Mouse (Mus musculus) cerebellum, postnatal 4 days (tissue): ENCODE measurements around the gene Fam163b.
A peak's percentile ranks its signal among the peaks of the same experiment; 100 is the strongest.

Experiments used
- DNase-seq, 2 experiments: peaks; one replicate each; pipeline ENCODE4 v3.0.0; 2022; ENCODE audit warnings: low spot score in 2 of 2, mixed read lengths in 1 of 2

Fam163b gene

GRCm38 (mm10) chr2:27087581-27087980, 54.7 kb downstream of the Fam163b start:
- DNase-seq = no peak

DNA sequence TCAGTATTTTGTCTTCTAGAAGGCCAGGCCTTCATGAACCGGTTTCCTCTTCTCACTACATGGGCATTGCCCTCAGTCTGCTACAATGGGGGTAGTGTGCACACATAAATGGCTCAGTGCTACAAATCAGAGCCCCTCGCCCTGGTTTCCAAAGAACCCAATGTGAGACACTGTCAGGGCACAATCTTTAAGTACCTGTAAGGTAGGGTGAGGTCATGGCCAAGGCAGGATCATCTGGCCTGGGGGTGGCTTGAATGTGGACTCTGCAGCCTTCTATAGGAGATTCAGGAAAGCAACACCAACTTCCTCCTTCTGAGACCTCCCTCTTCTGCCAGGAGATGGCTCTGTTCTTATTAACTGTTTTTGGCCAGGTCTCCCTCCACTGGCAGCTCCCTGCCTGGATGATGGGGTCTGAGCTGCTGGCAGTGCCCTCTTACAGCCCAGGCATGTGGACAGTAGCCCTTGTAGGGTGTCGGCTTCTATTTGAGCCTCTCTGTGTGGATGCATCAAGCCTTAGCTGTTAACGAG, 55.7 kb downstream of the Fam163b start:
- DNase-seq = no peak

- DNase-seq = no peak
Observed at GRCm38 (mm10) chr2:27085801-27086200, 56.5 kb downstream of the Fam163b start.

- DNase-seq = no peak
Observed at GRCm38 (mm10) chr2:27084963-27085362, 57.3 kb downstream of the Fam163b start.

DNA sequence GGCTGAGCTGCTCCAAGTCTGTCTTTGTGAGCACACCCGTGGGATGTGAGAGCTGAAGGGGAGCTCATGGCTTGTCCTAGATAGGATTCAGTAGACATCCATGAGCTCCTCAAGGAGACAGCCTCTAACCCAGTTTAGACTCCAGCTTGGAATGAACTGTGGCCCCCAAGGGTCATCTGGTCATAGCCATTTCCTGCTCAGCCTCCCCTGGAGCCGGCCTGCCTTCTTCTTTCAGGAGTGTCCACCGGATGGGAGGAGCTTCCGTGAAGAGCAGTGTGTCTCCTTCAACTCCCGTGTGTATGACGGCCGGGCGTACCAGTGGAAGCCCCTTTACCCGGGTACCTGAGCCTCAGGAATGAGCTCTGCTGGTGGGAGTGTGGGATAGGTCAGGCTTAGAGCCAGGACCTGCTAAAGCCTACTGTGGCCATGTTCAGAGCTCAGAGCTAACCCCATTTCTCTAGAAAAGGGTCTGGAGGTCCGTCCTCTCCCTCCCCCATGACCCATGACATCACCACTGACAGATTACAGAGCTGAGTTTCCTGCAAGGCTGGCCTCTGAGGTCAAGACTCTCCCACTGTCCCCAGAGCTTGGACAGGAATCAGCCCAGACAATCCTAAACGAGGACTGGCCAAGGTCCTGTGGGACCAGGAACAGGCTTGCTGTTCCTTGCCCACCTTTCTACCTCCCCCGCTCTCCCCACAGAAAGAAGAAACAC, 58.4 kb downstream of the Fam163b start:
- DNase-seq = no peak

- DNase-seq = peak in 1 of 2 experiments; percentile 38
Observed at GRCm38 (mm10) chr2:27079649-27080048, 62.6 kb downstream of the Fam163b start.

DNA sequence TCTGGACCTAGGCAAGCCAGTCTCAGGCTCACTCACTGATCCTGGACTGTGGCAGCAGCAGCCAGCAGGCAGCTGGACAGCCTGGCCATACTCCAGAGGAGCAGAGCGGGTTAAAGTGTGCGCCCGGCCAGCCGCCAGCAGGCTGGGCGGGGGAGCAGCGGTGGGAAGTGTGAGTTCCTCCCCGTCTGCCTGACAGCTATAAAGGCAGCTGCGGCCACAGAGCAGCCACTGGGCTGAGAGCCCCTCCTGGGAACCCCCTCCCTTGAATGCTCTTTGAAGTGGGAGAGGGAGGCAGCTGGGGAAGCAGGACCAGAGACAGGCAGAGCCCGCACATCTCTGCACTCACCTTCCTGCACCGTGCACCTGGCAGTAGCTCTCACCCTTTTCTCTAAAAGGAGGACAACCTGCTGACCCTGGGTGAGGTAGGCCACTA, 63.1 kb downstream of the Fam163b start, which contains the start of gene Adamtsl2:
TSS of gene Adamtsl2 (plus strand) at position 228 of the 433 bp plus-strand sequence.
- DNase-seq = peak; percentile 51 to 83

DNA sequence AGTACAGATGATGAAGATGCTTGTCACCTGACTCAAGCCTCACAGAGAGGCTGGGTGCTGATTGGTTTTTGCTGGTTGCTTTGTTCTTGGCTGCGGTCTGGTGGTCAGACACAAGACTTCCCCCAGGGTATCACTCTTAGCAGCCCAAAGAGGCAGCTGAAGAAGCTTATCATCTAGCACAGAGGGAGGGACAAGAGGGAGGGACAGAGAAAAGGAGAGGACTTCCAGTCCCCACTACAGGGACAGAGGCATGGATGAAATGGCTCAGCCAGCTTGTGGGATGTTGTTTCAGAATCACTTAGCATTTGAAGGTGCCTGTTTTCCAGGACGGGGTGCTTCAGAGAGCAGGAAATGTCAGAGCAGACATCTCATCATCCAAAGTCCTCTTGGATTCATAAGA, 64.0 kb downstream of the Fam163b start:
- no peak for DNase-seq

DNA sequence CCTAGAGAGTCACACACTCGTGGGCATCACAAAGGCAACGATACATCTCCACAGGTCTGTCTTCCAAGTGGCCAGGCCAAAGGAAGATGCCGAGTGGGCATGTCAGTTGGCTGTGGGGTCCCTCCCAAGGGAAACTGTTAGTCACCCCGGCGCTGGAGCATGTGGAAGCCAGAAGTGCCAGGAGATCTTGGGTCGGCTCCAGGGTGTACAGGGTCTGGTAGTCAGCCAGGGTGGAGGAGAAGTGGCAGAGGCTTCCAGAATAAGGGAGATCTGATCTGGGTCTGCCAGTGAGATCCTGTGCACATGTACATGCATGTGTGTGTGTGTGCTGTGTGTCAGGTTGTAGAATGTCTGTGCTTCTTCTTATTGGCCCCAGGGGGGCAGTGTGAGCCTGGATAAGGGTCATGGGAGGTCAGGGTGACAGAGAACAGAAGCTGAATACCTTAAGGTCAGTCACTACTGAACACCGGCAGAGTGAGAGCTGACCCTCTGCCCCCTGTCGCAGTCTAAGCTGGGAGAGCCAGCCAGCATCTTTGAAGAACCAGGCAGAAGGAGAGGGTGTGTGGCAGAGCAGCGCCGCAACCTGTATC, 64.5 kb downstream of the Fam163b start:
- DNase-seq = peak in 1 of 2 experiments; percentile 46

- peak in 1 of 2 experiments; percentile 50 for DNase-seq
Observed at GRCm38 (mm10) chr2:27075485-27075884, 66.8 kb downstream of the Fam163b start.

GRCm38 (mm10) chr2:27074804-27075203, 67.5 kb downstream of the Fam163b start:
- no peak for DNase-seq

DNA sequence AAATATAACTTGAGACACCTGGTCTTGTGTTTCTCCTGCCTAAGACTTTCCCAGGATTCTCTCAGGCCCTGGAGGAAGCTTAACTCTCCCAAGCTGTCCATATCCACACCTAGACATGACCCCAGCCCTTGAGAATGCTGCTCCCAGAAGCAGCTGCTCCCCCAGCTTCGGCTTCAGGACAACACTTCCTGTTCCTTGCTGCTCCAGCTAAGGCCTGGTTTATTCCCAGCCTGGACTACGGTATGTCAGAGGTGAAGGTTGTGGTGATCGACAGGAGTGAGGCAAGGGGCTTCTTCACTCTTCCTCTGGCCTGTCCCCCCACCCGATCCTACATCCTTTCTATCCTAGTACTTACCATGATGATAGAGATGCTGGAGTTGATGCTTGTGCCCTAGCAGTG, 68.9 kb downstream of the Fam163b start:
- no peak for DNase-seq

DNA sequence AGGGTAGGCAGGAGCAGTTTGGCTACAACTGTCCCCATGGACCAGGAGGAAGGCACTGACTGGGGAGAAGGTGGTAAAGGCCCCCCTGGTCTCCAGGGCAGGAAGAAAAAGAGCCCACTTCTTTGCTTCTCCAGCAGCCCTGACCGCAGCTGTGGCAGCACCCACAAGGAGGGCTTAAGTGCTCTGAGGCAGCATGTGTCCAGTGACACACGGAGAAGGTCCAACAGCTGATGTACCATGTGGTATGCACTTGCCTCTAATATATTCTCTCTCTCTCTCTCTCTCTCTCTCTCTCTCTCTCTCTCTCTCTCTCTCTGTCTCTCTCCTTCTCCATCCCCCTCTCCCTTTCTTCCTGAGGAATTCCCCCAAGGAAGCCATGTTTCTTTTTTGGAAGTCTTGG, 70.3 kb downstream of the Fam163b start, which contains the start of gene Mymk:
TSS of gene Mymk (minus strand) at position 202 of the 400 bp plus-strand sequence.
- DNase-seq = no peak

DNA sequence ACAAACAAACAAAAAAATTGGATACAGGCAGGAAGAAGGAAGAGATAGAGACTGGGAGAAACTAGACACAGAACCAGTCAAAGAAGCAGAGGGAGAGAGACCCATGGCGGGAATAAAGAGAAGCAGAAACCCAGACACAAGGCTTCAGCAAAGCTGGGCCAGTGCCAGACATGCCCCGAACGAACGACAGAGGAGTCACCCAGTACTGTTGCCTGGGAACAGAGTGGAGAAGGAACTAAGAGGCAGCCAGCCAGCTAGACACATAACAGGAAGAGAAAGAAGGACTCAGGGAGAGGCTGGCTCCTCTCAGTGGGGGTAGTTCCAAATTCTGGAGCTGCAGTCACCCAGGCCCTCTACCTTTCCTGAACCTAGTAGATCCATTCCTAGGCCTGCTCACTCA, 71.2 kb downstream of the Fam163b start:
- DNase-seq = peak; percentile 56 to 65

- DNase-seq = no peak
Observed at GRCm38 (mm10) chr2:27070247-27070813, 72.0 kb downstream of the Fam163b start.

DNA sequence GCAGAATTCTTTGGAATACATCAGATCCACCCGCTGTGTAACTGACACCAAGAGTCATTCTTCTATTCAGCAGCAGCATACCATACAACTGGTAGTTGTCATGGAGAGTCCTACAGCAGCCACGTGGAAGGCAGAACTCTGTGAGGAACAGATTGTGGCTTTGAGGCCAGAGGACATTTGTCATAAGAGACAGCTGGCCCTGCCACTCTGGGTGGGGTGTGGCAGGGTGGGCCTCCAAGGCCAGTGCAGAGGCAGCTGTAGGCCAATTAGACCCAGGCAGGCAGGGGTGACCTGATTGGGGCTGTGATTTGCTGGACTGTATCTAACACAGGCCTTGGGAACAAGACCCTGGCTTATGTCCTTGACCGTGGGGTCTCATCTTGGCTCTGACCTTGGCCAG, 72.6 kb downstream of the Fam163b start:
- DNase-seq = no peak

GRCm38 (mm10) chr2:27067996-27068395, 74.3 kb downstream of the Fam163b start:
- DNase-seq = no peak

DNA sequence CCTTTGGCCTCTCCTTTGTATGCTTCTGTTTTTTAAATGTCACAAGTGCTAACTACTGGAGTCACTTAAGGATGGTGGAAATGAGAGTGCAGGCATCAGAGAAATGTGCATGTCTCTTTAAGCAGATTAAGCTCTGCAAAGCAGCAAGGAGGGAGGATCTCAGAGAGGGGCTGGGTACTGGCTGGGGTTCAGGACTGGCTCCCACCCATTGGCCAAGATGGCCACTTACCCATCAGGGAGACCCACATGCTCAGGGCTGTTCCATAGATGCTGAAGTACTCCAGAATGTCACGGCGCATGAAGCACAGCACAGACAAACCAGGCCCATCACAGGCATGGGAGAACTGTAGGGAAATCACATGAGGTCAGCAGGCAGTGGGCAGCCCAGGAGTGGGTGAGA, 75.2 kb downstream of the Fam163b start:
- DNase-seq = no peak
